Mouse (Mus musculus): Measurements from ENCODE around the gene Flvcr2. TPM values are rescaled to one million over a fixed set of nuclear protein-coding genes. Genes with fewer than 3 reads are reported as not detected.
A peak's percentile ranks its signal among the peaks of the same experiment; 100 is the strongest.

Gene Flvcr2
- total RNA-seq, 2 experiments from 2014 or later, result not detected

- no peak for ATAC-seq (replicated peaks; ENCODE audit: low FRiP score, poor library complexity, severe bottlenecking)
Measured at GRCm38 (mm10) chr12:85784916-85785815, 38.8 kb downstream of the Flvcr2 start.

GRCm38 (mm10) chr12:85792158-85792557 lies 45.8 kb downstream of the Flvcr2 start:
- no peak for ATAC-seq (replicated peaks; ENCODE audit: low FRiP score, poor library complexity, severe bottlenecking)

- ATAC-seq (replicated peaks; ENCODE audit: low FRiP score, poor library complexity, severe bottlenecking), result no peak
Measured at GRCm38 (mm10) chr12:85792821-85793346, 46.5 kb downstream of the Flvcr2 start.

GRCm38 (mm10) chr12:85794094-85794493 lies 47.8 kb downstream of the Flvcr2 start:
- no peak for ATAC-seq (replicated peaks; ENCODE audit: low FRiP score, poor library complexity, severe bottlenecking)

GRCm38 (mm10) chr12:85795551-85795950 lies 49.2 kb downstream of the Flvcr2 start:
- ATAC-seq (replicated peaks; ENCODE audit: low FRiP score, poor library complexity, severe bottlenecking), result no peak

- ATAC-seq (replicated peaks; ENCODE audit: low FRiP score, poor library complexity, severe bottlenecking), result no peak
Measured at GRCm38 (mm10) chr12:85800031-85800430, 53.7 kb downstream of the Flvcr2 start.

- no peak for ATAC-seq (replicated peaks; ENCODE audit: low FRiP score, poor library complexity, severe bottlenecking)
Measured at GRCm38 (mm10) chr12:85809726-85810125, 63.4 kb downstream of the Flvcr2 start.

- ATAC-seq (replicated peaks; ENCODE audit: low FRiP score, poor library complexity, severe bottlenecking), result no peak
Measured at GRCm38 (mm10) chr12:85810959-85811358, 64.6 kb downstream of the Flvcr2 start.

GRCm38 (mm10) chr12:85811676-85812075 lies 65.3 kb downstream of the Flvcr2 start:
- ATAC-seq (replicated peaks; ENCODE audit: low FRiP score, poor library complexity, severe bottlenecking), result no peak

- no peak for ATAC-seq (replicated peaks; ENCODE audit: low FRiP score, poor library complexity, severe bottlenecking)
Measured at GRCm38 (mm10) chr12:85813599-85813998, 67.3 kb downstream of the Flvcr2 start.

GRCm38 (mm10) chr12:85822051-85822450 lies 75.7 kb downstream of the Flvcr2 start:
- ATAC-seq (replicated peaks; ENCODE audit: low FRiP score, poor library complexity, severe bottlenecking), result no peak

GRCm38 (mm10) chr12:85824438-85825264 lies 78.3 kb downstream of the Flvcr2 start, which contains the start of the genes Erg28 and Ttll5:
Gene Erg28, minus strand, starts transcription at chr12:85824550.
Gene Ttll5, plus strand, starts transcription at chr12:85824659.
- ATAC-seq (replicated peaks; ENCODE audit: low FRiP score, poor library complexity, severe bottlenecking), result peak; percentile 94

- ATAC-seq (replicated peaks; ENCODE audit: low FRiP score, poor library complexity, severe bottlenecking), result no peak
Measured at GRCm38 (mm10) chr12:85825361-85825760, 79.0 kb downstream of the Flvcr2 start.

- no peak for ATAC-seq (replicated peaks; ENCODE audit: low FRiP score, poor library complexity, severe bottlenecking)
Measured at GRCm38 (mm10) chr12:85825822-85826221, 79.5 kb downstream of the Flvcr2 start.

- no peak for ATAC-seq (replicated peaks; ENCODE audit: low FRiP score, poor library complexity, severe bottlenecking)
Measured at GRCm38 (mm10) chr12:85828856-85829255, 82.5 kb downstream of the Flvcr2 start.

GRCm38 (mm10) chr12:85829866-85830265 lies 83.5 kb downstream of the Flvcr2 start:
- ATAC-seq (replicated peaks; ENCODE audit: low FRiP score, poor library complexity, severe bottlenecking), result no peak

GRCm38 (mm10) chr12:85830691-85831090 lies 84.4 kb downstream of the Flvcr2 start:
- ATAC-seq (replicated peaks; ENCODE audit: low FRiP score, poor library complexity, severe bottlenecking), result no peak

- ATAC-seq (replicated peaks; ENCODE audit: low FRiP score, poor library complexity, severe bottlenecking), result no peak
Measured at GRCm38 (mm10) chr12:85834543-85834942, 88.2 kb downstream of the Flvcr2 start.

GRCm38 (mm10) chr12:85837765-85838164 lies 91.4 kb downstream of the Flvcr2 start:
- no peak for ATAC-seq (replicated peaks; ENCODE audit: low FRiP score, poor library complexity, severe bottlenecking)

GRCm38 (mm10) chr12:85839371-85840000 lies 93.1 kb downstream of the Flvcr2 start:
- no peak for ATAC-seq (replicated peaks; ENCODE audit: low FRiP score, poor library complexity, severe bottlenecking)

Data from erythroblast, adult 5-6 weeks (primary cell).